Mouse (Mus musculus): ENCODE measurements around the gene Zkscan16.

DNA sequence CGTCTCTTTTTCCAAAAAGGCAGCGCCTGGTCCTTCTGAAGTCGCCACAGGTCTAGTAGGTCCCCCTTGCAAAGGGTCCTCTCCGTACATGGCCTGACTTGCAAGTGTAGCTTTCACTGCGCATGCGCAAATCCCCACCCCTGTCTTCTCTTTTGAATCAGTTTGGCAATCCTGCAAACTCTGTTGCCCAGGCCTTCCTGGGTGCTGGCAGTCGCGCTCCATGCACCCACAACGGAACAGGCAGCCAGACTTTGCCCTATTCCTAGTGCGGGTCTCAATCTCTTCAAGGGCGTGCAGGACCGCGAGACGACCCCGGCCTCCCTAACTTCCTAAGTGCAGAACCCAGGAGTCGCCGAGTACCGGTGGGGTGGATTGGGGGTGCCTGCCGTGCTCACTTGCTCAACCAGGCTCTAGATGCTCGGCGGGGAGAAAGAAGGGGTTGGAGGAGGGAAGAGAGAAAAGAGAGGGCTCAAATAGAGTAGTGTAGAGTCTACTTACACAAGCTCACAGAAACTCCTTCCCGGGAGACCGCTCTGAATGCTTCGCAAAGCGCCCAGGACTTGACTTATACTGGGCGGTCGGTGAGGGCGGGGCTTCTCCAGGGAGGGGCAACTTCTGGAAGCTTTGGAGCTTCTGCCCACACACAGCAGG, 43.2 kb downstream of the Zkscan16 start, which contains the start of gene Ptgr1:
- TF ChIP-seq UBTF (IDR thresholded peaks at IDR 0.05; ENCODE audit: low read depth, low read length) (no peak), CHD1 (IDR thresholded peaks at IDR 0.05; ENCODE audit: low read depth, low read length) (no peak), RCOR1 (conservative IDR thresholded peaks at IDR 0.05; ENCODE audit: low read depth, low read length) (no peak), CTCF (conservative IDR thresholded peaks at IDR 0.05 in 1 of 2, IDR thresholded peaks at IDR 0.05 in 1 of 2; ENCODE audit: low read depth in 2 of 2, low read length in 2 of 2) (no peak), SMC3 (IDR thresholded peaks at IDR 0.05; ENCODE audit: low read depth, low read length) (no peak), POLR2A (IDR thresholded peaks at IDR 0.05; ENCODE audit: low read depth, low read length) (peak; percentile 51), POLR2AphosphoS2 (IDR thresholded peaks at IDR 0.05; ENCODE audit: low read depth, low read length) (no peak)
